Mouse (Mus musculus): ENCODE data around the gene Rnase4. TPM values are rescaled to one million over a fixed set of nuclear protein-coding genes. Genes with fewer than 3 reads are reported as not detected.

Gene Rnase4
- polyA plus RNA-seq, 1 experiment from 2014 or later = 26.3 TPM

- no peaks in the 10 kb centered on the region for H3K27me3 ChIP-seq
- H3K4me3 ChIP-seq = no peak overlapping the region
- H3K4me1 ChIP-seq (replicated peaks) = peaks cover 5% of the 10 kb centered on the region; the same call in 1 of the 2 replicates
- no peak overlapping the region for H3K4me2 ChIP-seq
- ATAC-seq (replicated peaks; ENCODE audit: insufficient number of reproducible peaks, insufficient read depth, low FRiP score, low read depth) = no peak
- no peaks in the 10 kb centered on the region for H3K36me3 ChIP-seq
- no peaks in the 10 kb centered on the region for H3K9me3 ChIP-seq (replicated peaks)
- no peak overlapping the region for H3K9ac ChIP-seq
- WGBS = 38% methylated on average over 3 of the region's 3 CpGs
- H3K27ac ChIP-seq = no peak overlapping the region
Measured at GRCm38 (mm10) chr14:51148006-51148405, 57.1 kb downstream of the Rnase4 start.

GRCm38 (mm10) chr14:51149164-51149563, 58.3 kb downstream of the Rnase4 start:
- H3K9me3 ChIP-seq (replicated peaks) = no peaks in the 10 kb centered on the region
- 62% methylated on average over 5 of the region's 5 CpGs for WGBS
- H3K27ac ChIP-seq = no peak overlapping the region
- no peak for ATAC-seq (replicated peaks; ENCODE audit: insufficient number of reproducible peaks, insufficient read depth, low FRiP score, low read depth)
- H3K4me2 ChIP-seq = no peak overlapping the region
- no peaks in the 10 kb centered on the region for H3K36me3 ChIP-seq
- no peak overlapping the region for H3K9ac ChIP-seq
- no peaks in the 10 kb centered on the region for H3K4me1 ChIP-seq (replicated peaks)
- no peaks in the 10 kb centered on the region for H3K27me3 ChIP-seq
- no peak overlapping the region for H3K4me3 ChIP-seq

GRCm38 (mm10) chr14:51150206-51150831, 59.4 kb downstream of the Rnase4 start:
- Histone ChIP-seq H3K27ac (no peak overlapping the region), H3K9ac (no peak overlapping the region), H3K4me2 (no peak overlapping the region), H3K4me1 (replicated peaks) (no peaks in the 10 kb centered on the region), H3K27me3 (no peaks in the 10 kb centered on the region), H3K36me3 (no peaks in the 10 kb centered on the region), H3K4me3 (no peak overlapping the region), H3K9me3 (replicated peaks) (no peaks in the 10 kb centered on the region)
- no peak for ATAC-seq (replicated peaks; ENCODE audit: insufficient number of reproducible peaks, insufficient read depth, low FRiP score, low read depth)
- WGBS = 80% methylated on average over 3 of the region's 3 CpGs

GRCm38 (mm10) chr14:51152249-51152870, 61.5 kb downstream of the Rnase4 start:
- Histone ChIP-seq H3K4me2 (no peak overlapping the region), H3K4me1 (replicated peaks) (no peaks in the 10 kb centered on the region), H3K36me3 (no peaks in the 10 kb centered on the region), H3K27me3 (no peaks in the 10 kb centered on the region), H3K9me3 (replicated peaks) (no peaks in the 10 kb centered on the region), H3K27ac (no peak overlapping the region), H3K4me3 (no peak overlapping the region), H3K9ac (no peak overlapping the region)
- 51% methylated on average over 5 of the region's 5 CpGs for WGBS
- no peak for ATAC-seq (replicated peaks; ENCODE audit: insufficient number of reproducible peaks, insufficient read depth, low FRiP score, low read depth)

Other genes starting within 250 kb of the Rnase4 start
- gene Tep1, start 220.5 kb upstream of the Rnase4 start, polyA plus RNA-seq (2015; fragmentation: Nextera tagmentation; extraction: Ambion mirVana) = 4.8 and 6.7 TPM in 2 replicates
- gene Klhl33, start 193.6 kb upstream of the Rnase4 start, polyA plus RNA-seq (2015; fragmentation: Nextera tagmentation; extraction: Ambion mirVana) = 0.08 and 0.18 TPM in 2 replicates
- gene Osgep, start 166.2 kb upstream of the Rnase4 start, polyA plus RNA-seq (2015; fragmentation: Nextera tagmentation; extraction: Ambion mirVana) = 117 and 133 TPM in 2 replicates
- gene Apex1, start 166.1 kb upstream of the Rnase4 start, polyA plus RNA-seq (2015; fragmentation: Nextera tagmentation; extraction: Ambion mirVana) = 107 and 120 TPM in 2 replicates
- gene Pip4p1, start 160.2 kb upstream of the Rnase4 start, polyA plus RNA-seq (2015; fragmentation: Nextera tagmentation; extraction: Ambion mirVana) = 29.8 and 39.6 TPM in 2 replicates
- gene Pnp, start 160.0 kb upstream of the Rnase4 start, polyA plus RNA-seq (2015; fragmentation: Nextera tagmentation; extraction: Ambion mirVana) = 29.6 and 37.3 TPM in 2 replicates
- not detected in 2 replicates for gene Gm49342, start 146.6 kb upstream of the Rnase4 start, polyA plus RNA-seq (2015; fragmentation: Nextera tagmentation; extraction: Ambion mirVana)
- 0.18 and 0.41 TPM in 2 replicates for gene Pnp2, start 135.1 kb upstream of the Rnase4 start, polyA plus RNA-seq (2015; fragmentation: Nextera tagmentation; extraction: Ambion mirVana)
- 0.36 and 0.42 TPM in 2 replicates for gene Rnase10, start 83.3 kb upstream of the Rnase4 start, polyA plus RNA-seq (2015; fragmentation: Nextera tagmentation; extraction: Ambion mirVana)
- gene Rnase9, start 49.2 kb upstream of the Rnase4 start, polyA plus RNA-seq (2015; fragmentation: Nextera tagmentation; extraction: Ambion mirVana) = not detected in 2 replicates
- not detected in 2 replicates for gene Rnase11, start 40.9 kb upstream of the Rnase4 start, polyA plus RNA-seq (2015; fragmentation: Nextera tagmentation; extraction: Ambion mirVana)
- gene Rnase12, start 33.4 kb upstream of the Rnase4 start, polyA plus RNA-seq (2015; fragmentation: Nextera tagmentation; extraction: Ambion mirVana) = not detected in 2 replicates
- gene Olfr750, start 16.6 kb upstream of the Rnase4 start, polyA plus RNA-seq (2015; fragmentation: Nextera tagmentation; extraction: Ambion mirVana) = not detected in 2 replicates
- 4.1 TPM in 2 replicates for gene Ang, start 73 bp downstream of the Rnase4 start, polyA plus RNA-seq (2015; fragmentation: Nextera tagmentation; extraction: Ambion mirVana)
- not detected in 2 replicates for gene Eddm3b, start 23.3 kb downstream of the Rnase4 start, polyA plus RNA-seq (2015; fragmentation: Nextera tagmentation; extraction: Ambion mirVana)
- gene Rnase6, start 32.8 kb downstream of the Rnase4 start, polyA plus RNA-seq (2015; fragmentation: Nextera tagmentation; extraction: Ambion mirVana) = 0.66 and 1.2 TPM in 2 replicates
- 0.96 and 1.2 TPM in 2 replicates for gene Rnase1, start 55.7 kb downstream of the Rnase4 start, polyA plus RNA-seq (2015; fragmentation: Nextera tagmentation; extraction: Ambion mirVana)
- not detected in 2 replicates for gene Rnase2b, start 71.2 kb downstream of the Rnase4 start, polyA plus RNA-seq (2015; fragmentation: Nextera tagmentation; extraction: Ambion mirVana)
- not detected in 2 replicates for gene Ang2, start 108.1 kb downstream of the Rnase4 start, polyA plus RNA-seq (2015; fragmentation: Nextera tagmentation; extraction: Ambion mirVana)
- not detected in 2 replicates for gene Ear14, start 112.3 kb downstream of the Rnase4 start, polyA plus RNA-seq (2015; fragmentation: Nextera tagmentation; extraction: Ambion mirVana)
- not detected in 2 replicates for gene Rnase2a, start 165.0 kb downstream of the Rnase4 start, polyA plus RNA-seq (2015; fragmentation: Nextera tagmentation; extraction: Ambion mirVana)

All from heart, embryonic 15.5 days (tissue).